Mouse (Mus musculus): ENCODE measurements around the gene Cdca3.

Gene Cdca3

DNA sequence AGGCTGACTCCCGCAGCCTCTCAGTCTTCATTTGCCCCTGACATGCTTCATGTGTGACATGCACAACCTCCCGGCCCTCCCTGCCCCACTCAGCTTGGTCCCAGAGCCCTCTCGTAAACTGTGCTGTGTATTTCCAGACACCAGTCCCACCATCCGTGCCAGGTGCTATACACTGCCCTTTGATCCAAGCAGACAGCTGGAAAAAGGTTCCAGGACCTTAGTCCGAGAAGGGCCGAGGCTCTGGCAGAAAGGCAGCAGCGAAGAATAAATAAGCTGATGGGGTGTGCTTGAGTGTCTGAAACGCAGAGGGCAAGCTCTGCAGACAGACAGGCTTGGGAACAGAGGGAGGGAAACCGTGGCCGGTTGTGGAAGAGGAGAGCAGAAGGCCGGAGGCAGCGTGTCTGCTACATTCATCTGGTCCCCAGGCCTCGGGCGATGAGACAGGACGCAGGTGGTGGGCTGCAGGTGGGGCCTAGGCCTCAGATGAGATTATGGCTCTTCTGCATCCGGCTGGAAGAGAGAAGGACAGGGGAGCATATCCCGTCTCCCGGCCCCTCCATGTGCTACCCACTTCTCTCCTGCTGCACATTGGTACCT lies 36.5 kb downstream of the Cdca3 start:
- DNase-seq (ENCODE audit: low spot score) = no peak

DNA sequence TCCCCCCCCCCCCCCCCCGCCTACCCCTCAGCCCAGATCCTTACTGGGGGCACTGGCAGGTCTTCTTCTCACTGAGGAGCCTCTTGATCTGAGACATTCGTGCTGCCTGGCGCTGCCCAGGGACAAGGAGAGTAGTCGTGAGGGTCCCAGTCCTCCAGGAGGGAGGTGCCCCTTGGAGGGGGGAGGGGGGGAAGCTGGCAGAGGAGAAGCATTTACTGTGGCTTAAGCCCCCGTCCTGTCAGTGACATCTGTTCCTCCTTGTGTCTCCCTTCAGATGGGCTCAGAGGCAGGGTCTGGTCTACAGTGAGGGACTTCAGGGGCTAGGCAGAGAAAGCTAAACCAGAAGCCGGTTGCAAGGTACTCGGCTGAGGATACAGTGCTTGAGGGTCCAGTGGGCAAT lies 37.2 kb downstream of the Cdca3 start:
- DNase-seq (ENCODE audit: low spot score) = no peak

DNA sequence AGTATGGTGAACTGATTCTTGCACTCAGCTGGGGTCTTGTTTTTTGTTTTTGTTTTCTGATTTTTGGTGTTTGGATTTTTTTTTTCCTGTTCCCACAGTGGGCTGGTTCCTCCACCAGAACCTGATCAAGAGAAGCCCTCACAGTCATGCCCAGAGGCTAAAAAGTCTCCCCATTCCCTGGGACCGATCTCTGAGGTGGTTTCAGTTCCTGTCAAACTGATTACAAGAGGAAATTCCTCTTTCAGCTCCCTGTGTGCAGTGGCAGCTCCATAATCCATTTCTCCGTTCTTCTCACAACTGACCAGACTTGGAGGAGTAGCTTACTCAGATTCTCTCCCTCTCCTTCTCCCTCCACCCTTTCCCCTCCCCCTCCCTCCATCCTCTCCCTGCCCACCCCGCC lies 45.0 kb downstream of the Cdca3 start:
- DNase-seq (ENCODE audit: low spot score) = no peak

DNA sequence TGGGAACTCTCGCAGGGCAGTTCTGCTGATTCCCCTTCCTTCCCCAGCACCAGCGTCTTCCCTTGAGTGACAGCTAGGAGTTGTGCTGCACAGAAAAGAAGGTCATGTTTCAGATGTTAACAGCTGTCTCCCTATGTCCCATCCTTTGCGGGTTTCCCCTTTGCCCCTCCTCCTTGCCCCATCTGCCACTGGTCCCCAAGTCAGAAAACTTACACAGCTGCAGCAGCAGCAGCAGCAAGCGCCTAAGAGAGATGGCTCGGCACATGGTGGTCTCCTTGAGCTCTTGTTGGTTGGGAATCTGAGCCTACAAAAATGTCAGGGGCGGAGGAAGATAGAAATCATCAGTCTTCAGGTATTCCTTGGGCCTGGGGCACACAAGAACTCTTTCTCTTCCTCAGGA lies 50.0 kb downstream of the Cdca3 start:
- no peak for DNase-seq (ENCODE audit: low spot score)

DNA sequence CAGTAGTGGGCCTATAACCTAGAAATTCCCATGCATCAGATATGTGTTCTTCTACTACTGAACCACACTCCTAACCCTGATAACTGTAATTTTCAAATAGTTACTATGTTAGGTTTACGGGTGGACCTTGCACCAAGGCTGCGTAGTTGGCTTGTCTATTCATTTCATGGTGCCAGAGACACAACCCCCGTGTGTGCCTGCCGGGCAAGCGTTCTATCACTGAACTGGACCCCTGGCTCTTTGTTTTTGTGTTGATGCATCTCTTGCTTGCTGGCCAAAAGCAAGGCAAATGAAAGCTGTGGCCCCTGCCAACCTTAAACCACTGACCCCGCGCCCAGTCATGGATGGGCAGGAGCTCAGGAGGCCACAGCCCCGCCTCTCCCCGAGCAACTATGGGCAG lies 52.5 kb downstream of the Cdca3 start:
- no peak for DNase-seq (ENCODE audit: low spot score)

Data from testis, postnatal 14 days (tissue).